Mouse (Mus musculus) liver, postnatal 0 days (tissue): ENCODE measurements around the gene Reep3. TPM values are rescaled to one million over a fixed set of nuclear protein-coding genes. Genes with fewer than 3 reads are reported as not detected.
A peak's percentile ranks its signal among the peaks of the same experiment; 100 is the strongest.

Source experiments
- ATAC-seq: fragments of 200-750 bp; cut with Nextera tagmentation; 2 replicates; pipeline ENCODE4 v1.8.0; 2017; ENCODE audit warnings: mild to moderate bottlenecking, moderate library complexity
- DNase-seq: peaks from one replicate; pipeline ENCODE4 v3.0.0-alpha.2; 2016
- H3K27ac ChIP-seq: fragments of 300-500 bp; sonication (generic); 2 replicates; pipeline ENCODE4 v1.5.1; 2014; ENCODE audit warnings: antibody characterized with exemption, moderate library complexity, mild to moderate bottlenecking, low read depth
- H3K27me3 ChIP-seq: fragments of 300-500 bp; sonication (generic); 2 replicates; pipeline ENCODE4 v1.6.1; 2014; ENCODE audit warnings: low read length, control low read depth, mixed read lengths; ENCODE audit not compliant: insufficient read depth
- H3K36me3 ChIP-seq: fragments of 300-500 bp; sonication (generic); replicated peaks from 2 replicates; pipeline ENCODE4 v1.6.1; 2014; ENCODE audit warnings: mild to moderate bottlenecking, control low read depth, low read length, moderate library complexity, mixed read lengths; ENCODE audit not compliant: insufficient read depth
- H3K4me1 ChIP-seq: fragments of 300-500 bp; sonication (generic); 2 replicates; pipeline ENCODE4 v1.6.1; 2014; ENCODE audit warnings: antibody characterized with exemption, mild to moderate bottlenecking, control low read depth; ENCODE audit not compliant: insufficient read depth
- H3K4me2 ChIP-seq: fragments of 300-500 bp; sonication (generic); 2 replicates; pipeline ENCODE4 v1.6.1; 2014; ENCODE audit warnings: low read depth, mild to moderate bottlenecking, low read length, moderate library complexity, mixed read lengths
- H3K4me3 ChIP-seq: fragments of 300-500 bp; sonication (generic); 2 replicates; pipeline ENCODE4 v1.5.1; 2014; ENCODE audit warnings: low read depth, low read length
- H3K9ac ChIP-seq: fragments of 300-500 bp; sonication (generic); replicated peaks from 2 replicates; pipeline ENCODE4 v1.6.1; 2014; ENCODE audit warnings: mild to moderate bottlenecking, moderate library complexity
- H3K9me3 ChIP-seq: fragments of 300-500 bp; sonication (generic); 2 replicates; pipeline ENCODE4 v1.6.1; 2016; ENCODE audit warnings: mild to moderate bottlenecking, control low read depth, low read length, mixed read lengths
- CTCF ChIP-seq: sonication (generic); IDR thresholded peaks from 2 replicates; pipeline ENCODE4 v1.5.1; 2016; ENCODE audit warnings: antibody characterized with exemption, low read depth
- EP300 ChIP-seq: IDR thresholded peaks from 2 replicates; pipeline ENCODE4 v1.6.1; 2016; ENCODE audit warnings: antibody characterized with exemption, low read depth, mild to moderate bottlenecking
- WGBS: fragments of 180-500 bp; shearing (Covaris S2); extraction: QIAGEN DNeasy Blood & Tissue Kit; methylation state at CpG from one replicate; pipeline ENCODE4 v1.1.7; 2014; ENCODE audit not compliant: insufficient replicate concordance; 5-methylcytosine and 5-hydroxymethylcytosine counted together
- polyA plus RNA-seq: library from polyadenylated mRNA; unstranded; fragments of >200 nt; fragmentation: Nextera tagmentation; extraction: Ambion mirVana; gene quantifications from 2 replicates; pipeline ENCODE4 v1.2.1, GENCODE M21; 2015

Reep3 gene
- polyA plus RNA-seq, 1 experiment from 2014 or later: 19.6 TPM

DNA sequence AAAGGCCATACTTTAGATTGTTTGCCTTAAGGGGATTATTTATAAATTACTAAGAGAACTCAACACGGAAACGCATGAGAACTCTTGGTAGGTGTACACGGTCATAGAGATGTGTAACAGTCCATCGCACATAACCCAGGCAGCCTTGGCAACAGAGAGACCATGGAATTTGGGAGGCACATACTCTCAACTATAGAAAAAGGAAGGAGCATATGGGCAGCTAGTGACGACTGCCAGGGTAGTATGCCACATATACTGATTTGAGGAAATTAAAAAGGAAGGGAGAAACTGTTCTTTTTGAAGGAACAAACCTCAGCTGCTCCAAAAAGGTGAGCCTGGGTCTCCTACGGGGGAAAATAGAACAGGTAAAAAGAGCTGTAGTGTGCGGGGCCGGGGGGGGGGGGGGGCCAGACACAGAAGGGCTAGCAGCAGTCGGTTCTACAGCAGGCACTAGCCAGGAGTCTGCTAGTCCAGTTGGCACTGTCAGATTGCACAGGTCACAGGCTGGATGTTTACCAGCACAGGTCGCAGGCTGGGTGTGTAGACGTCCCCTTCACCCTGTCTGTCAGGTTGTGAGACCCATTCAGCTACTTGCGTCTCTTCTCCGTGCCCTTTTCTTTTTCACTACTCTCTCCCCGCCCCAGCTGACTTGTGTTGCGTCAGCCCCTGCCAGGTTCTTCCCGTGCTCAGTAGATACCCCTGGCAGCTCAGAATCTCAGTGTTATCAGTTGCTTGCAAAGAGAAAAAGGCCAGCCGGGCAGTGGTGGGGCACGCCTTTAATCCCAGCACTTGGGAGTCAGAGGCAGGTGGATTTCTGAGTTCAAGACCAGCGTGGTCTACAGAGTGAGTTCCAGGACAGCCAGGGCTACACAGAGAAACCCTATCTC, 8.8 kb upstream of the Reep3 start:
- Histone ChIP-seq H3K36me3 (0 out of 2 replicates have a peak, but pooled peaks cover 2% of the 10 kb centered on the region), H3K4me3 (no peak overlapping the region), H3K9ac (0 out of 2 replicates have a peak overlapping the region, but pooled peaks have one; percentile 6), H3K4me1 (peaks cover 58% of the 10 kb centered on the region), H3K4me2 (peak overlapping the region; percentile 55), H3K9me3 (no peaks in the 10 kb centered on the region), H3K27me3 (no peaks in the 10 kb centered on the region), H3K27ac (peak overlapping the region; percentile 50; the same call in 1 of the 2 replicates)
- DNase-seq: peak; percentile 34
- 35% methylated on average over 19 of the region's 19 CpGs for WGBS
- TF ChIP-seq EP300: no peak
- TF ChIP-seq CTCF: no peak
- ATAC-seq: peak; percentile 56

- Histone ChIP-seq H3K9me3 (no peaks in the 10 kb centered on the region), H3K27ac (peak overlapping the region; percentile 39; the same call in 1 of the 2 replicates), H3K4me2 (no peak overlapping the region), H3K4me3 (no peak overlapping the region), H3K36me3 (0 out of 2 replicates have a peak, but pooled peaks cover 2% of the 10 kb centered on the region), H3K27me3 (no peaks in the 10 kb centered on the region), H3K9ac (no peak overlapping the region), H3K4me1 (peaks cover 62% of the 10 kb centered on the region)
- DNase-seq (no peak), ATAC-seq (no peak)
- WGBS: 30% methylated on average over 9 of the region's 9 CpGs
- TF ChIP-seq EP300: no peak
- TF ChIP-seq CTCF: no peak
Observed at GRCm38 (mm10) chr10:67104543-67104942, 7.8 kb upstream of the Reep3 start.

- H3K36me3 ChIP-seq: no peaks in the 10 kb centered on the region
- WGBS: 78% methylated on average over 9 of the region's 9 CpGs
- no peaks in the 10 kb centered on the region for H3K9me3 ChIP-seq
- DNase-seq (no peak), ATAC-seq (no peak)
- H3K9ac ChIP-seq: no peak overlapping the region
- no peak for TF ChIP-seq EP300
- TF ChIP-seq CTCF: no peak
- H3K4me2 ChIP-seq: no peak overlapping the region
- H3K27me3 ChIP-seq: no peaks in the 10 kb centered on the region
- no peak overlapping the region for H3K27ac ChIP-seq
- H3K4me3 ChIP-seq: no peak overlapping the region
- peaks cover 67% of the 10 kb centered on the region for H3K4me1 ChIP-seq
Observed at GRCm38 (mm10) chr10:67100831-67101251, 4.1 kb upstream of the Reep3 start.

DNA sequence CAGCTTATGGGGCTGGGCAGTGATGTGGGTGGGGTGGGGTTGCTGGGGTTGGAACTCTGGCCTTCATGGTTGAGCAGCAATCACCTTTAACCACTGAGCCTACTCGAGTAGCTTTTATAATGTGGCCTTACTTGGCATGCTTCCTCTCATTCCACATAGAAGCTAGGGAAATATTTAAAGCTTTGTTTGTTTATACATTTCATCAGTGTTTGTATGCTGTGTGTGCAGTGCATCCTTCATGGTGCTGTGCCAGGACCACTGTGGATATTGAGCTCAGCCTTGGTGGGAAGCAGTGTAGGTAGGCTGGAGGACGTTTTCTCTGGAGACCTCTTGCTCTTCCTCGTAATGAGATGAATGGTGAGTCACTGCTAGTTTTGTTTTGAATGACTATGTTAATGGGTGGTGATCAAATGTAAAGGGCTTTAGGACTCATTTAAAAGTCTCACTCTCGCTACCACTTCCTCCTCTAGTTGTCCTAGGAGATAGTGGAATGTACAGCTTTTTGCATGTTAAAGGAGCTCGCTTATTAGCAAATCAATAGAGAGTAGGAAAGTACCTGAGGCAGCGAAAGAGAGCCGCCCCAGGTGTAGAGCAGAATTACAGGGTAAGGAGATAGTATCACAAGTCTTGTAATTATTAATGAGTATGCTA, 3.4 kb upstream of the Reep3 start:
- H3K27ac ChIP-seq: peak overlapping the region; percentile 98; the same call in 1 of the 2 replicates
- ATAC-seq: no peak
- 61% methylated on average over 7 of the region's 7 CpGs for WGBS

DNA sequence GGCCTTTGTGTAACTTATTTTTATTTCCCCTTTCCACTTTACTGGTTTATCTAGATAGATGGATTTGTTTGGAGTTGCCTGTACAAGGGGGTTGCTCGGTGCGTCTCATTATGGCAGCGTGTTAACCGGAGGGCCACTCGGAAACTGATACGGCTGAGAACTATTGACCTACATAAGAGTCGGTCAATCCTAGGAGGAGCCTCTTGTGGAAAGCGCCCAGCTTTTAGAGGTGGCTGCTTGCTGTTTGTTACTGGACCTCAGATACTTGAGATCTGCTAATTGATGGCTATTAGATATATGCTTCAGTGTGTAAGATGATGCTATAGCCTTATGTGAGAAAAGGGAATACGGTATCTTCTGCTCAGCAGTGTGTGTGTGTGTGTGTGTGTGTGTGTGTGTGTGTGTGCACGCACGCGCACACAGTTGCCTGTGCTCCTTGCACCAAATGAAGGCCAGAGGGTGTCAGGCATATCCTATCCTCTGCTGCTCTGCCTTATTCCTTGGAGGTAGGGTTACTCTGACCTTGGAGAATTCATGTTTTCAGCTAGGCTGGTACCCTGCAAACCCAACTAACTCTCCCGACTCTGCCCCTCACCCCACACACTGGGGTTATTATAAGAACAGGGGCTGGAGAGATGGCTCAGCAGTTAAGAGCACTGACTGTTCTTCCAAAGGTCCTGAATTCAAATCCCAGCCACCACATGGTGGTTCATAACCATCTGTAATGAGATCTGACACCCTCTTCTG, 2.6 kb upstream of the Reep3 start:
- no peak overlapping the region for H3K4me3 ChIP-seq
- peak overlapping the region; percentile 98; the same call in 1 of the 2 replicates for H3K27ac ChIP-seq
- no peak for TF ChIP-seq CTCF
- no peak for TF ChIP-seq EP300
- 76% methylated on average over 13 of the region's 13 CpGs for WGBS
- DNase-seq (no peak), ATAC-seq (no peak)
- peak overlapping the region; percentile 91 for H3K4me2 ChIP-seq
- H3K4me1 ChIP-seq: peaks cover 61% of the 10 kb centered on the region
- H3K36me3 ChIP-seq: no peaks in the 10 kb centered on the region
- H3K9me3 ChIP-seq: no peaks in the 10 kb centered on the region
- H3K27me3 ChIP-seq: no peaks in the 10 kb centered on the region
- no peak overlapping the region for H3K9ac ChIP-seq

More for the DNA sequence above, 3.4 kb upstream of the Reep3 start:
- no peaks in the 10 kb centered on the region for H3K36me3 ChIP-seq
- H3K4me1 ChIP-seq: peaks cover 63% of the 10 kb centered on the region
- H3K4me3 ChIP-seq: no peak overlapping the region
- H3K4me2 ChIP-seq: 0 out of 2 replicates have a peak overlapping the region, but pooled peaks have one; percentile 16
- TF ChIP-seq CTCF (0 out of 2 replicates have a peak, but pooled peaks have one; percentile 10), EP300 (no peak)
- no peak for DNase-seq
- no peaks in the 10 kb centered on the region for H3K27me3 ChIP-seq
- H3K9me3 ChIP-seq: no peaks in the 10 kb centered on the region
- H3K9ac ChIP-seq: no peak overlapping the region
